Mouse (Mus musculus): ENCODE measurements around the gene 4930444G20Rik. TPM values are rescaled to one million over a fixed set of nuclear protein-coding genes. Genes with fewer than 3 reads are reported as not detected.
"Not testable (repeated sequence)": the region's sequence is repeated elsewhere in the genome, so short reads cannot be mapped to it uniquely, and the experiment has no call there.

Gene 4930444G20Rik
- not detected in 2 replicates for polyA plus RNA-seq (2012; rRNA removed)

DNA sequence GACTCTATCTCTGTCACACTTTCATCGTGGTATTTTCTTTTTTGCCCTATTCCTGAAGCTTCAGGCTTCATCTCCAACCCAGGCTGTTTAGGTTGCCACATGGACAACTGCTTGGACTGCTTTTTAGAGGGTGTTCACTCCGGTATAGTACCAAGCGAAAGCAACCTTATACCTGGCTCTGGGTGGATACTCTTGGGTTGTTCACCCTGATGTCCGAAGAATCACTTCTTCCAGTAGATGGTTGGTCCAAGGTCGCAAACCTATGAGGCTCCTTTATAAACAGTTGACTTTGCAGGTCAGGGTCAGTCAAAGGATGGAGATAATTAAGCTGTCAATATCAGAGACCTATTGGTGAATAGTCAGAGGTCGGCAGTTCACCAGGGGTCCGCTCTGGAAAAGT is at the start of gene 4930444G20Rik:
TSS of gene 4930444G20Rik (minus strand) at position 101 of the 400 bp plus-strand sequence.
- WGBS = 91% methylated on average over 7 of the region's 7 CpGs
- not testable (repeated sequence) for H3K4me1 ChIP-seq (ENCODE audit: control insufficient read depth, insufficient read depth, insufficient read length, low read length); H3K27ac ChIP-seq (ENCODE audit: insufficient read depth, low read depth, low read length); H3K36me3 ChIP-seq (ENCODE audit: control insufficient read depth, insufficient read depth, low read length); H3K27me3 ChIP-seq (ENCODE audit: control insufficient read depth, insufficient read depth, low read length); H3K4me3 ChIP-seq (ENCODE audit: low read depth, low read length)

DNA sequence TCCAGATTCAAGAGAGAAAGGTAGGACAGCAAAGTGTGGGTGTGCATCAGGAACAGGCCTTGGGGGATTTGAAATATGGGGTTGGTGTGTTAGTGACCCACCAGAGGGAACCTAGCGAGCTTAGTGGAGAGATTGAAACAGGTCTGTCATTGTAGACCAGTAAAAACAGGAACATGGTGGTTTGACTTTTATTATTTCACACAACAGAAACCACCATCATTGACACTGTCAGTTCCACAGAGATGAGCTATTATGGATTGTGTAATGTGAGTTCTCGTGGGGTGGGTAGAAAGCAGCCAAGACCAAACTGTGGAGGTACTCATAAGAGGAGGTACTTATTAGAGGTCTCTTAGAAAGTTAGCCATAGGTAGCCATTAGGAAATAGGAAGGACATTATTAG is 6.7 kb upstream of the 4930444G20Rik start:
- TF ChIP-seq POLR2A (IDR thresholded peaks at IDR 0.05; ENCODE audit: low read depth, low read length) (no peak), CTCF (IDR thresholded peaks at IDR 0.05; ENCODE audit: extremely low read depth, insufficient read length, insufficient replicate concordance, low read depth, low read length) (no peak)
- Histone ChIP-seq H3K4me1 (ENCODE audit: control insufficient read depth, insufficient read depth, insufficient read length, low read length) (no peaks in the 10 kb centered on the region), H3K27ac (ENCODE audit: insufficient read depth, low read depth, low read length) (no peak overlapping the region), H3K36me3 (ENCODE audit: control insufficient read depth, insufficient read depth, low read length) (no peaks in the 10 kb centered on the region), H3K4me3 (ENCODE audit: low read depth, low read length) (no peak overlapping the region), H3K27me3 (ENCODE audit: control insufficient read depth, insufficient read depth, low read length) (no peaks in the 10 kb centered on the region)
- WGBS = 70% methylated on average over 2 of the region's 2 CpGs

DNA sequence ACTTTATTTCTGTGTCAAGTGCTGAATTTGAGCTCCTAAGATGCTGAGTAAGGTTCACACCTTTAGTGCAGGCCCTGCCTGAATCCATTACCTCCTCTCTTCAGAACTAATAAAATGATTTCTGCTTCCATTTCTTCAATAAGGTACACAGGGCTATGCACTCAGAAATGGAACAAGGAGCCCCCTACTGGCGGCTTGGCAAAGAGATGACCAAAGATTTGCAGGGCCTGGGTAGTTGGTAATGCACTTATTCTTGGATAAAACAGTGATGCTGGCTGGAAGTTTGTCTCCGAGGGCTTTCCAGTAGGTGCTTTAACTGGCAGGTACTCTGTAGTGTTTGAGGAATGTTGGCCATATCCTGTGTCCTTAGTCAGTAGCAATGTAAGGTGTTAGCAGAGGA is 4.9 kb upstream of the 4930444G20Rik start:
- Histone ChIP-seq H3K27ac (ENCODE audit: insufficient read depth, low read depth, low read length) (no peak overlapping the region), H3K27me3 (ENCODE audit: control insufficient read depth, insufficient read depth, low read length) (no peaks in the 10 kb centered on the region), H3K4me3 (ENCODE audit: low read depth, low read length) (no peak overlapping the region), H3K36me3 (ENCODE audit: control insufficient read depth, insufficient read depth, low read length) (no peaks in the 10 kb centered on the region), H3K4me1 (ENCODE audit: control insufficient read depth, insufficient read depth, insufficient read length, low read length) (no peaks in the 10 kb centered on the region)
- WGBS = 62% methylated on average over 2 of the region's 2 CpGs
- TF ChIP-seq CTCF (IDR thresholded peaks at IDR 0.05; ENCODE audit: extremely low read depth, insufficient read length, insufficient replicate concordance, low read depth, low read length) (no peak), POLR2A (IDR thresholded peaks at IDR 0.05; ENCODE audit: low read depth, low read length) (no peak)

DNA sequence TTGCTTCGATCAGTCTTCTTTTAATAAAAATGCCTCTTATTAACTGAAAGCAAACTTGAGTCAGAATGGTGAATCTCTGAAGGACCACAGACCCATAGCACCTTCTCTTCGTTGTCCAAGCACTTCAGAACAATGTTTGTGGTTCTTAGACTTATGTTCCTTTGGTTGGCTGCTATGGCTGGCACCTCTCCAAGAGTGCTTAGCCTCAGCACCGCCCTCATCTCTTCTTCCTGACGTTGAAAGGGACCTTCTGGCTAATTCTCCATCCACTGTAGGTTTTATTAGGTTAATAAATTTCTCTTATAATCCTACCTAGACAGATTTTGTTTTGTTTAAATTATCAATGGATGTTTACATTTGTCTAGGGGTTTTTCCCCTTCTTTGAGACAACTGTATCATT is 2.7 kb upstream of the 4930444G20Rik start:
- H3K36me3 ChIP-seq (ENCODE audit: control insufficient read depth, insufficient read depth, low read length) = no peaks in the 10 kb centered on the region
- no peaks in the 10 kb centered on the region for H3K27me3 ChIP-seq (ENCODE audit: control insufficient read depth, insufficient read depth, low read length)
- WGBS = 33% methylated on average over 4 of the region's 4 CpGs
- TF ChIP-seq CTCF (IDR thresholded peaks at IDR 0.05; ENCODE audit: extremely low read depth, insufficient read length, insufficient replicate concordance, low read depth, low read length) = no peak
- no peak for TF ChIP-seq POLR2A (IDR thresholded peaks at IDR 0.05; ENCODE audit: low read depth, low read length)
- H3K4me1 ChIP-seq (ENCODE audit: control insufficient read depth, insufficient read depth, insufficient read length, low read length) = no peaks in the 10 kb centered on the region
- no peak overlapping the region for H3K27ac ChIP-seq (ENCODE audit: insufficient read depth, low read depth, low read length)
- H3K4me3 ChIP-seq (ENCODE audit: low read depth, low read length) = no peak overlapping the region

DNA sequence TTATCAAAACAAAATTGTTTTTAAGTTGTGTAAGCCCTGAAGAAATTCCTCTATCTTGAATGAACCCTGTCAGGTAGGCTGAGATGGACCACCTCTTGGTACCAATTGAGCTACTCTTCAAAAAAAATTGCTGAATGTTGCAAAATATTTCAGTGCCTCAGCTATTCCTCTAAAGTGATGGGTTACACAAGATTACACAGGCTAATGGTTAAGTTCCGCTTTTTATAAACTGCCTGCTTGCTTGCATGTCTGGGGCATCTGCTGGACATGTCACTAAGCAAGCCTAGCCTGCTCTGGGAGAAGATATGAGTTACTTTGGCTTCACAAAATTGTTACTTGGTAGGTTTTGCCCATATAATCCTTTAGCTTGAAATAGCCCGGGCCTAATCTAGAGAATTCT is 2.3 kb upstream of the 4930444G20Rik start:
- H3K4me1 ChIP-seq (ENCODE audit: control insufficient read depth, insufficient read depth, insufficient read length, low read length) = no peaks in the 10 kb centered on the region
- no peaks in the 10 kb centered on the region for H3K36me3 ChIP-seq (ENCODE audit: control insufficient read depth, insufficient read depth, low read length)
- no peak overlapping the region for H3K27ac ChIP-seq (ENCODE audit: insufficient read depth, low read depth, low read length)
- TF ChIP-seq POLR2A (IDR thresholded peaks at IDR 0.05; ENCODE audit: low read depth, low read length) (no peak), CTCF (IDR thresholded peaks at IDR 0.05; ENCODE audit: extremely low read depth, insufficient read length, insufficient replicate concordance, low read depth, low read length) (no peak)
- 81% methylated on average over 2 of the region's 2 CpGs for WGBS
- H3K27me3 ChIP-seq (ENCODE audit: control insufficient read depth, insufficient read depth, low read length) = no peaks in the 10 kb centered on the region
- H3K4me3 ChIP-seq (ENCODE audit: low read depth, low read length) = no peak overlapping the region

DNA sequence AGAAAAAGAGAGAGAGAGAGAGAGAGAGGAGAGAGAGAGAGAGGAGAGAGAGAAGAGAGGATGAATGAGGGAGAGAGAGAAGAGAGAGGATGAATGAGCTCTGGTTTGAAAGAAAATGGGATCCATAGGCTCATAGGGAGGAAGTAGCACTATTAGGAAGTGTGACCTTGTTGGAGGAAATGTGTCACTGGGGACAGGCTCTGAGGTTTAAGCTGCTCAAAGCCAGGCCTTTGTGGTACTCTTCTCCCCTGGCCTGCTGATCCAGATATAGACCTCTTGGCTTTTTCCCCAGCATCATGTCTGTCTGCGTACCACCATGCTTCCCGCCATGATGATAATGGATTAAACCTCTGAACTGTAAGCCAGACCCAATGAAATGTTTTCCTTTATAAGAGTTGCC is 8.5 kb downstream of the 4930444G20Rik start:
- H3K27ac ChIP-seq (ENCODE audit: insufficient read depth, low read depth, low read length) = no peak overlapping the region
- no peak overlapping the region for H3K4me3 ChIP-seq (ENCODE audit: low read depth, low read length)
- peaks cover 3% of the 10 kb centered on the region; the same call in 1 of the 2 replicates for H3K4me1 ChIP-seq (ENCODE audit: control insufficient read depth, insufficient read depth, insufficient read length, low read length)
- no peaks in the 10 kb centered on the region for H3K36me3 ChIP-seq (ENCODE audit: control insufficient read depth, insufficient read depth, low read length)
- WGBS = 94% methylated on average over 2 of the region's 2 CpGs
- TF ChIP-seq POLR2A (IDR thresholded peaks at IDR 0.05; ENCODE audit: low read depth, low read length) (no peak), CTCF (IDR thresholded peaks at IDR 0.05; ENCODE audit: extremely low read depth, insufficient read length, insufficient replicate concordance, low read depth, low read length) (no peak)
- H3K27me3 ChIP-seq (ENCODE audit: control insufficient read depth, insufficient read depth, low read length) = no peaks in the 10 kb centered on the region

DNA sequence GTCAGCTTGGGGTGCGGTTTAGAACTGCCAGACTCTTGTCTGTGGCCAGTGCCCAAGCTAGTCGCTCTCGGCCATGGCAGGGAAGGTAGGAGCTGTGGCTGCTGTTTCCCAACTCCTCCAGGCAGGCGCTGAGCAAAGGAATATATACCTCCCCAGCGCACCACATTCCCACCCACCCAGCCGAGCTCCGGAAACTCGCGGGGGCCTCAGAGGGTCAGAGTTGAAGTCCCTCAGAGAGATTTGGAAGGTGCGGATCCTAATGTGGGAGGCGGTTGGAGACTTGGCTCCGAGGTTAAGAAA is 8.9 kb downstream of the 4930444G20Rik start:
- no peak for TF ChIP-seq POLR2A (IDR thresholded peaks at IDR 0.05; ENCODE audit: low read depth, low read length)
- TF ChIP-seq CTCF (IDR thresholded peaks at IDR 0.05; ENCODE audit: extremely low read depth, insufficient read length, insufficient replicate concordance, low read depth, low read length) = no peak
- Histone ChIP-seq H3K27me3 (ENCODE audit: control insufficient read depth, insufficient read depth, low read length) (no peaks in the 10 kb centered on the region), H3K27ac (ENCODE audit: insufficient read depth, low read depth, low read length) (no peak overlapping the region), H3K4me3 (ENCODE audit: low read depth, low read length) (peak overlapping the region; percentile 51), H3K4me1 (ENCODE audit: control insufficient read depth, insufficient read depth, insufficient read length, low read length) (peaks cover 3% of the 10 kb centered on the region; the same call in 1 of the 2 replicates), H3K36me3 (ENCODE audit: control insufficient read depth, insufficient read depth, low read length) (no peaks in the 10 kb centered on the region)
- 16% methylated on average over 12 of the region's 12 CpGs for WGBS

All from small intestine, adult 2 months (tissue).